Mouse (Mus musculus): ENCODE measurements around the gene Ppp4r3b.

DNA sequence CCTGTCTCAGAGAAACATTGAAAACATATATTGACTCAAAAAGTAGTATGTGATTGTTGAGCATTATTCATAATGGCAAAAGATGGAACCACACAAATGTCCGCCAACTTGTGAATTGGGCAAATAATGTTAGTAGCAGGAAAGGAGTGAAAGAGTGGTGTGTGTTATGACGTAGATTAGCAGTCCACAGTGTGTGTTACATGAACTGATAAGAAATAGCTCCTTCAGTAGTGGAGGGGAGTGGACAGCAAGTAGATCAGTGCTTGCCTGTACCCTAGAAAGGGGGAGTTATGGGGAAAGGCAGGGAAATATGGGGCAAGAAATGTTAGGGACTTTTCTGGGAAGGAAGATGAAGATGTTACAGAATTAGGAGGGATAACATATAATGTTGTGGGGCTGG is 43.5 kb downstream of the Ppp4r3b start:
- TF ChIP-seq CTCF (IDR thresholded peaks at IDR 0.05; ENCODE audit: control insufficient read depth, insufficient read depth, insufficient read length) (no peak), USF1 (IDR thresholded peaks at IDR 0.05; ENCODE audit: low read depth) (no peak), MAX (IDR thresholded peaks at IDR 0.05) (no peak), MYOG (IDR thresholded peaks at IDR 0.05; ENCODE audit: control insufficient read depth, extremely low read depth, insufficient read length) (no peak)

All from C2C12 (cell line).